Comparison of ENCODE assay signal across 28 mouse cellular contexts in the genomic region with DNA sequence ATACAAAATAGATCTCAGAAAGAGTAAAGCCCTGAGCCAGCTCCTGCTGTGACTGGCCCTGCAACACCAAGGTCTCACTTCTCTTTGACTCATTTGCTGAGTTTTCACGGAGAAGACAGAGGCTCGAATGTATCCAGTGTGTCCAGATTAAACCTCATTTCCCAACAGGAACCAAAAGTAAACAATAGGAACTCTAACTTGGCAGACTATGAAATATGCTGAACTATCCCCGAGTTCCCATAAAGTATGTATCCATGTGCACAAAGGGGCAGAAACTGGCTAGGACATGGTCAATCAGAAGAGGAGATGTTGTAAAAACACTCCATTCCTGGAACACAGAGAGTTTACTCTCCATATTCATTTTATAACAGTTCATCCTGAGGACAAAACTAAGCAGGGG. TPM values are rescaled to one million over a fixed set of nuclear protein-coding genes. Genes with fewer than 3 reads are reported as not detected.
DNase-seq lines count a peak whose midpoint lies in the region; ATAC-seq and TF ChIP-seq lines count a peak whose summit lies in the region.
"Had no signal": no experiment of that assay in that cellular context is flagged by ENCODE, and none has a peak within 500 bp of the region (broad histone marks: within the 10 kb centered on the region; RNA-seq: fewer than 3 reads in every experiment).

No protein-coding gene starts in this region.

- H3K27ac ChIP-seq in gastrocnemius, adult 2 months = peak overlapping the region; percentile 35
- peak overlapping the region; percentile 72 for H3K27ac ChIP-seq in liver, postnatal 0 days (ENCODE audit: low read depth)
- H3K27ac ChIP-seq in testis, adult 2 months (ENCODE audit: control insufficient read depth, insufficient read depth, low read depth, low read length) = peak overlapping the region; percentile 46; the same call in 1 of the 2 replicates
- H3K27ac ChIP-seq: heart, embryonic 15.5 days; hindbrain, embryonic 13.5 days; liver, embryonic 13.5 days; midbrain, embryonic 13.5 days had no signal

- intact Hi-C loops in gastrocnemius, adult 2 months (cut with DNase I) = no loop called here
- intact Hi-C loops in left cerebral cortex, postnatal 4 days (cut with DNase I) = no loop called here

- H3K4me1 ChIP-seq in liver, postnatal 0 days (ENCODE audit: insufficient read depth) = peaks cover 9% of the 10 kb centered on the region; the same call in 1 of the 2 replicates
- H3K4me1 ChIP-seq in testis, adult 2 months (ENCODE audit: control insufficient read depth, insufficient read depth, low read length) = no peaks in the 10 kb centered on the region
- H3K4me1 ChIP-seq: liver, embryonic 13.5 days; midbrain, embryonic 13.5 days had no signal

- no peak for TF ChIP-seq EP300 in liver, postnatal 0 days (IDR thresholded peaks at IDR 0.05; ENCODE audit: low read depth)

- H3K4me2 ChIP-seq in liver, postnatal 0 days (ENCODE audit: low read depth, low read length) = 0 out of 2 replicates have a peak overlapping the region, but pooled peaks have one; percentile 2
- H3K4me2 ChIP-seq: heart, embryonic 15.5 days; hindbrain, embryonic 13.5 days; liver, embryonic 13.5 days; midbrain, embryonic 13.5 days had no signal

- no peaks in the 10 kb centered on the region for H3K36me3 ChIP-seq in liver, postnatal 0 days (replicated peaks; ENCODE audit: insufficient read depth, low read length)
- H3K36me3 ChIP-seq in testis, adult 2 months (ENCODE audit: control insufficient read depth, insufficient read depth, low read length) = no peaks in the 10 kb centered on the region

- peak; percentile 77 for ATAC-seq in liver, postnatal 0 days
- ATAC-seq: midbrain, embryonic 13.5 days had no signal

- no peak for TF ChIP-seq POLR2A in testis, adult 2 months (IDR thresholded peaks at IDR 0.05; ENCODE audit: control insufficient read depth, low read depth, low read length)

- no peak for DNase-seq in gastrocnemius, adult 2 months
- DNase-seq in gastrocnemius, postnatal 25 days = no peak
- DNase-seq in liver, postnatal 0 days = no peak
- no peak for DNase-seq in liver
- DNase-seq in testis, postnatal 10 days (ENCODE audit: low spot score) = no peak
- DNase-seq in left cerebral cortex, postnatal 4 days = no peak
- no peak for DNase-seq in frontal cortex, postnatal 36 days (ENCODE audit: low spot score in 2 of 2)
- DNase-seq: cerebellum, adult 11-12 months; cerebellum, postnatal 14 days; heart, postnatal 36 days; kidney, adult 11 months; kidney, postnatal 10 days; liver, embryonic 13.5 days; thymus, postnatal 14 days had no signal

- whole genome bisulfite sequencing in liver, postnatal 0 days (ENCODE audit: insufficient replicate concordance) = 35% methylated on average over 3 of the region's 3 CpGs

- no peak for TF ChIP-seq CTCF in gastrocnemius, adult 2 months (IDR thresholded peaks at IDR 0.05)
- no peak for TF ChIP-seq CTCF in liver, postnatal 0 days (IDR thresholded peaks at IDR 0.05; ENCODE audit: low read depth)
- no peak for TF ChIP-seq CTCF in testis, adult 2 months (IDR thresholded peaks at IDR 0.05; ENCODE audit: control insufficient read depth, insufficient read depth, insufficient replicate concordance, low read depth, low read length)

- no peak overlapping the region for H3K4me3 ChIP-seq in gastrocnemius, adult 2 months
- no peak overlapping the region for H3K4me3 ChIP-seq in liver, postnatal 0 days (ENCODE audit: low read depth, low read length)
- H3K4me3 ChIP-seq in testis, adult 2 months (ENCODE audit: control insufficient read depth, low read depth, low read length) = no peak overlapping the region
- H3K4me3 ChIP-seq: heart, embryonic 15.5 days; hindbrain, embryonic 13.5 days; liver, embryonic 13.5 days; midbrain, embryonic 13.5 days had no signal

- H3K9ac ChIP-seq in liver, postnatal 0 days (replicated peaks) = no peak overlapping the region
- H3K9ac ChIP-seq: heart, embryonic 15.5 days; hindbrain, embryonic 13.5 days; liver, embryonic 13.5 days; midbrain, embryonic 13.5 days had no signal

- H3K27me3 ChIP-seq in liver, postnatal 0 days (ENCODE audit: insufficient read depth, low read length) = no peaks in the 10 kb centered on the region
- H3K27me3 ChIP-seq in testis, adult 2 months (ENCODE audit: control insufficient read depth, insufficient read depth, low read length) = no peaks in the 10 kb centered on the region
- H3K27me3 ChIP-seq: heart, embryonic 15.5 days; hindbrain, embryonic 13.5 days; liver, embryonic 13.5 days; midbrain, embryonic 13.5 days had no signal

- no peaks in the 10 kb centered on the region for H3K9me3 ChIP-seq in liver, postnatal 0 days (ENCODE audit: low read length)
- H3K9me3 ChIP-seq: heart, embryonic 15.5 days; hindbrain, embryonic 13.5 days; liver, embryonic 13.5 days had no signal

RNA-seq across cellular contexts. Expression of a gene that starts 17.6 kb away (rescaled TPM):
- total RNA-seq in gastrocnemius, adult 2 months (2021) = 10 to 100 TPM in 1 of 2 experiments, 1 to 10 TPM in 1; 7.2 to 10.2 TPM
- 1 to 10 TPM; 8.5 to 8.8 TPM for total RNA-seq in gastrocnemius, postnatal 25 days (2021)
- 3.2 and 3.6 TPM in 2 replicates for polyA plus RNA-seq in liver, postnatal 0 days (2015; fragmentation: Nextera tagmentation; extraction: Ambion mirVana)
- polyA plus RNA-seq in testis, adult 2 months (2012; rRNA removed) = 2.8 and 3.0 TPM in 2 replicates
- 10 to 100 TPM; 27.4 to 29.6 TPM for total RNA-seq in left cerebral cortex, postnatal 4 days (2021)

RNA-seq across cellular contexts. Expression of a gene that starts 18.7 kb away (rescaled TPM):
- total RNA-seq in gastrocnemius, adult 2 months (2021) = 10 to 100 TPM; 18.6 to 30.4 TPM
- 10 to 100 TPM; 18.2 to 23.6 TPM for total RNA-seq in gastrocnemius, postnatal 25 days (2021)
- polyA plus RNA-seq in liver, postnatal 0 days (2015; fragmentation: Nextera tagmentation; extraction: Ambion mirVana) = 32.4 and 33.5 TPM in 2 replicates
- 22.6 and 25.8 TPM in 2 replicates for polyA plus RNA-seq in testis, adult 2 months (2012; rRNA removed)
- 100 to 1,000 TPM; 267 to 307 TPM for total RNA-seq in left cerebral cortex, postnatal 4 days (2021)

RNA-seq across cellular contexts. Expression of a gene that starts 40.0 kb away (rescaled TPM):
- total RNA-seq in gastrocnemius, adult 2 months (2021) = 1 to 10 TPM; 2.2 to 2.3 TPM
- total RNA-seq in gastrocnemius, postnatal 25 days (2021) = 1 to 10 TPM; 2.3 to 2.6 TPM
- polyA plus RNA-seq in liver, postnatal 0 days (2015; fragmentation: Nextera tagmentation; extraction: Ambion mirVana) = 1.4 and 1.5 TPM in 2 replicates
- 1.1 and 1.4 TPM in 2 replicates for polyA plus RNA-seq in testis, adult 2 months (2012; rRNA removed)
- 1 to 10 TPM; 7.1 to 7.5 TPM for total RNA-seq in left cerebral cortex, postnatal 4 days (2021)

RNA-seq across cellular contexts. Expression of a gene that starts 56.8 kb away (rescaled TPM):
- total RNA-seq in gastrocnemius, adult 2 months (2021) = not detected
- not detected for total RNA-seq in gastrocnemius, postnatal 25 days (2021)
- polyA plus RNA-seq in liver, postnatal 0 days (2015; fragmentation: Nextera tagmentation; extraction: Ambion mirVana) = not detected in 2 replicates
- 9.3 and 12.7 TPM in 2 replicates for polyA plus RNA-seq in testis, adult 2 months (2012; rRNA removed)
- not detected for total RNA-seq in left cerebral cortex, postnatal 4 days (2021)
- total RNA-seq: adrenal gland, adult 18-20 months; gastrocnemius, adult 18-20 months; heart, postnatal 36 days; layer of hippocampus, adult 18-20 months; left cerebral cortex, postnatal 10 days; megakaryocyte progenitor cell, adult 5-6 weeks; monocyte, adult 5-6 weeks; neutrophil, adult 5-6 weeks had no signal
- polyA plus RNA-seq: embryonic facial prominence, embryonic 11.5 days; forebrain, embryonic 11.5 days; gonadal fat pad, adult 2 months; heart, embryonic 15.5 days; hindbrain, embryonic 13.5 days; liver, embryonic 13.5 days; midbrain, embryonic 13.5 days had no signal

Comparison
In these comparisons a context has a peak if more than half of its experiments do, and no peak if none do; other contexts are left out.
1. RNA of a gene that starts 18.7 kb away (total RNA-seq): 267 to 307 TPM in left cerebral cortex, postnatal 4 days; 18.6 to 30.4 TPM in gastrocnemius, adult 2 months and 18.2 to 23.6 TPM in gastrocnemius, postnatal 25 days; every median in the first group is over 4 times any median in the second.
2. Peak in every context shown above with its lines, with median percentiles within 50 percentile points of each other: H3K27ac ChIP-seq.